Mouse (Mus musculus) stomach, embryonic 16.5 days (tissue): ENCODE data around the gene H1foo. TPM values are rescaled to one million over a fixed set of nuclear protein-coding genes. Genes with fewer than 3 reads are reported as not detected.

Source experiments
- ATAC-seq: fragments of 200-750 bp; cut with Nextera tagmentation; 2 replicates; pipeline ENCODE4 v1.8.0; 2017; ENCODE audit warnings: moderate number of reproducible peaks, moderate TSS enrichment; ENCODE audit not compliant: insufficient read depth, low FRiP score
- H3K27ac ChIP-seq: fragments of 300-500 bp; sonication (generic); 2 replicates; pipeline ENCODE4 v1.5.1; 2014; ENCODE audit warnings: low read length
- H3K27me3 ChIP-seq: fragments of 300-500 bp; sonication (generic); 2 replicates; pipeline ENCODE4 v1.6.1; 2014; ENCODE audit warnings: low read length, control low read depth, mixed read lengths; ENCODE audit not compliant: control insufficient read depth, insufficient read depth
- H3K36me3 ChIP-seq: fragments of 300-500 bp; sonication (generic); 2 replicates; pipeline ENCODE4 v1.6.1; 2014; ENCODE audit warnings: low read length; ENCODE audit not compliant: control insufficient read depth, insufficient read depth
- H3K4me1 ChIP-seq: fragments of 300-500 bp; sonication (generic); 2 replicates; pipeline ENCODE4 v1.6.1; 2014; ENCODE audit warnings: low read length, control low read depth, mixed read lengths; ENCODE audit not compliant: control insufficient read depth, insufficient read depth
- H3K4me2 ChIP-seq: fragments of 300-500 bp; sonication (generic); 2 replicates; pipeline ENCODE4 v1.6.1; 2014; ENCODE audit warnings: low read depth, low read length, mixed read lengths
- H3K4me3 ChIP-seq: fragments of 300-500 bp; sonication (generic); replicated peaks from 2 replicates; pipeline ENCODE4 v1.5.1; 2014; ENCODE audit warnings: mild to moderate bottlenecking, low read length
- H3K9ac ChIP-seq: fragments of 300-500 bp; sonication (generic); 2 replicates; pipeline ENCODE4 v1.6.1; 2014; ENCODE audit warnings: low read length
- H3K9me3 ChIP-seq: fragments of 300-500 bp; sonication (generic); replicated peaks from 2 replicates; pipeline ENCODE4 v1.6.1; 2016; ENCODE audit warnings: low read length, control low read depth; ENCODE audit not compliant: control insufficient read depth
- WGBS: fragments of 180-500 bp; shearing (Covaris S2); extraction: QIAGEN DNeasy Blood & Tissue Kit; methylation state at CpG from one replicate; pipeline ENCODE4 v1.1.7; 2014; 5-methylcytosine and 5-hydroxymethylcytosine counted together
- polyA plus RNA-seq: library from polyadenylated mRNA; unstranded; fragments of >200 nt; fragmentation: Nextera tagmentation; extraction: Ambion mirVana; gene quantifications from 2 replicates; pipeline ENCODE4 v1.2.1, GENCODE M21; 2015

Gene H1foo
- polyA plus RNA-seq, 1 experiment from 2014 or later: not detected

- H3K4me2 ChIP-seq: peak overlapping the region; percentile 84
- H3K9me3 ChIP-seq: no peaks in the 10 kb centered on the region
- ATAC-seq: no peak; the same call in 1 of the 2 replicates
- H3K9ac ChIP-seq: peak overlapping the region; percentile 68
- H3K27ac ChIP-seq: peak overlapping the region; percentile 69
- 36% methylated on average over 13 of the region's 13 CpGs for WGBS
- peaks cover 58% of the 10 kb centered on the region for H3K4me1 ChIP-seq
- H3K36me3 ChIP-seq: no peaks in the 10 kb centered on the region
- H3K4me3 ChIP-seq: peak overlapping the region; percentile 70
- peaks cover 8% of the 10 kb centered on the region for H3K27me3 ChIP-seq
Observed at GRCm38 (mm10) chr6:115991108-115991880, 46.6 kb downstream of the H1foo start.

GRCm38 (mm10) chr6:115991881-115992620 is 47.3 kb downstream of the H1foo start:
- H3K27ac ChIP-seq: peak overlapping the region; percentile 69

GRCm38 (mm10) chr6:115992981-115993380 is 48.2 kb downstream of the H1foo start:
- Histone ChIP-seq H3K27me3 (peaks cover 8% of the 10 kb centered on the region), H3K36me3 (no peaks in the 10 kb centered on the region), H3K9ac (peak overlapping the region; percentile 75), H3K4me3 (peak overlapping the region; percentile 70), H3K4me2 (peak overlapping the region; percentile 84), H3K9me3 (no peaks in the 10 kb centered on the region), H3K27ac (peak overlapping the region; percentile 51), H3K4me1 (peaks cover 57% of the 10 kb centered on the region)
- ATAC-seq: no peak
- 41% methylated on average over 6 of the region's 6 CpGs for WGBS

More at GRCm38 (mm10) chr6:115991881-115992620, 47.3 kb downstream of the H1foo start:
- ATAC-seq: no peak
- H3K27me3 ChIP-seq: peaks cover 8% of the 10 kb centered on the region
- no peaks in the 10 kb centered on the region for H3K9me3 ChIP-seq
- peaks cover 56% of the 10 kb centered on the region for H3K4me1 ChIP-seq
- whole genome bisulfite sequencing: 41% methylated on average over 10 of the region's 10 CpGs
- H3K36me3 ChIP-seq: no peaks in the 10 kb centered on the region
- peak overlapping the region; percentile 70 for H3K4me3 ChIP-seq
- peak overlapping the region; percentile 68 for H3K9ac ChIP-seq
- peak overlapping the region; percentile 84 for H3K4me2 ChIP-seq

GRCm38 (mm10) chr6:115993463-115994145 is 48.9 kb downstream of the H1foo start:
- Histone ChIP-seq H3K4me3 (peak overlapping the region; percentile 70), H3K27me3 (peaks cover 8% of the 10 kb centered on the region), H3K4me2 (peak overlapping the region; percentile 84), H3K9me3 (no peaks in the 10 kb centered on the region), H3K27ac (peak overlapping the region; percentile 72), H3K36me3 (no peaks in the 10 kb centered on the region), H3K9ac (peak overlapping the region; percentile 75), H3K4me1 (peaks cover 60% of the 10 kb centered on the region)
- no peak for ATAC-seq
- WGBS: 3% methylated on average over 86 of the region's 86 CpGs

GRCm38 (mm10) chr6:115994146-115994876 is 49.6 kb downstream of the H1foo start:
- Histone ChIP-seq H3K4me1 (peaks cover 56% of the 10 kb centered on the region), H3K27me3 (peaks cover 8% of the 10 kb centered on the region), H3K9ac (peak overlapping the region; percentile 75), H3K36me3 (no peaks in the 10 kb centered on the region), H3K9me3 (no peaks in the 10 kb centered on the region), H3K4me2 (peak overlapping the region; percentile 84), H3K27ac (peak overlapping the region; percentile 72), H3K4me3 (peak overlapping the region; percentile 70)
- under 1% methylated on average over 78 of the region's 93 CpGs for WGBS
- ATAC-seq: no peak

- Histone ChIP-seq H3K36me3 (no peaks in the 10 kb centered on the region), H3K9me3 (no peaks in the 10 kb centered on the region), H3K4me2 (peak within 1 kb of the TSS; percentile 84), H3K4me1 (peaks cover 56% of the 10 kb centered on the region), H3K27ac (peak within 1 kb of the TSS; percentile 88), H3K9ac (peak within 1 kb of the TSS; percentile 75), H3K4me3 (peak within 1 kb of the TSS; percentile 70), H3K27me3 (peaks cover 8% of the 10 kb centered on the region)
- peak; percentile 88 for ATAC-seq
- 2% methylated on average over 21 of the region's 51 CpGs for WGBS
Observed at GRCm38 (mm10) chr6:115994877-115995520, 50.3 kb downstream of the H1foo start, which contains the start of gene Plxnd1. Plxnd1 (minus strand) TSS chr6:115995005.

- WGBS: 48% methylated on average over 4 of the region's 4 CpGs
- Histone ChIP-seq H3K27ac (peak overlapping the region; percentile 88), H3K4me1 (peaks cover 54% of the 10 kb centered on the region), H3K36me3 (no peaks in the 10 kb centered on the region), H3K4me2 (peak overlapping the region; percentile 84), H3K27me3 (peaks cover 8% of the 10 kb centered on the region), H3K9ac (peak overlapping the region; percentile 75; the same call in 1 of the 2 replicates), H3K9me3 (no peaks in the 10 kb centered on the region), H3K4me3 (peak overlapping the region; percentile 70; the same call in 1 of the 2 replicates)
- no peak for ATAC-seq
Observed at GRCm38 (mm10) chr6:115995531-115995941, 50.8 kb downstream of the H1foo start.
